ENCODE assay signal across 29 mouse cellular contexts in the genomic region with DNA sequence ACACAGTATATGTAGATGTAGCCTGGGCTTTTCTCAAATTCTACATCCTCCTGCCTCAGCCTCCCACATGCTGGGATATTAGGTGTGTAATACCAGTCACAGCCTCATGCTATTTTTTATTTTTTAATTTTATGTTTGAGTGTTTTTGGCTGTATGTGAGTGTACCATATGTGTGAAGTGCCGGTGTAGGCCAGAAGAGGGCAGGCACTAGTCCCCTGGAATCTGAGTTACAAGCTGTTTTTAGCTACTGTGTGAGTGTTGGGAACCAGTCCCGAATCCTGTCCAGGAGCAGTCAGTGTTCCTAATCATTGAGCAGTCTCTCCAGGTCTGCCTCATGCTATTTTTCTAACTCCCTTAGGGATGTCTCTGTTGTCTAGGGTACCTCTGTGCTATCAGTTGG. TPM values are rescaled to one million over a fixed set of nuclear protein-coding genes. Genes with fewer than 3 reads are reported as not detected.
A peak's percentile ranks its signal among the peaks of the same experiment; 100 is the strongest.
DNase-seq lines count a peak whose midpoint lies in the region; ATAC-seq and TF ChIP-seq lines count a peak whose summit lies in the region.
"Had no signal": no experiment of that assay in that cellular context is flagged by ENCODE, and none has a peak within 500 bp of the region (broad histone marks: within the 10 kb centered on the region; RNA-seq: fewer than 3 reads in every experiment).

No protein-coding gene starts in this region.

- H3K4me2 ChIP-seq in stomach, postnatal 0 days (replicated peaks; ENCODE audit: low read depth): no peak overlapping the region
- H3K4me2 ChIP-seq: forebrain, embryonic 12.5 days; heart, embryonic 13.5 days; limb, embryonic 15.5 days; liver, embryonic 13.5 days; midbrain, embryonic 13.5 days; stomach, embryonic 15.5 days had no signal

- H3K4me3 ChIP-seq in gastrocnemius, adult 2 months: no peak overlapping the region
- no peak overlapping the region for H3K4me3 ChIP-seq in layer of hippocampus, adult 2 months
- H3K4me3 ChIP-seq in MEL (ENCODE audit: control insufficient read depth in 1 of 2, insufficient read depth in 1 of 2, low read depth in 2 of 2, low read length in 2 of 2): no peak overlapping the region
- no peak overlapping the region for H3K4me3 ChIP-seq in stomach, postnatal 0 days (ENCODE audit: low read depth, low read length)
- H3K4me3 ChIP-seq: erythroblast, embryonic 14.5 days; forebrain, embryonic 12.5 days; heart, embryonic 13.5 days; hindbrain, embryonic 10.5 days; limb, embryonic 10.5 days; limb, embryonic 15.5 days; liver, embryonic 13.5 days; megakaryocyte, embryonic 14.5 days; midbrain, embryonic 13.5 days; stomach, embryonic 15.5 days had no signal

- TF ChIP-seq POLR2A in MEL (IDR thresholded peaks at IDR 0.05; ENCODE audit: control insufficient read depth in 1 of 2, insufficient read depth in 1 of 2, low read depth in 1 of 2, low read length in 2 of 2, poor library complexity in 1 of 2): no peak

- no peak overlapping the region for H3K27ac ChIP-seq in gastrocnemius, adult 2 months
- no peak overlapping the region for H3K27ac ChIP-seq in layer of hippocampus, adult 2 months
- no peak overlapping the region for H3K27ac ChIP-seq in MEL (ENCODE audit: control insufficient read depth, low read depth, low read length)
- H3K27ac ChIP-seq in stomach, postnatal 0 days (replicated peaks): no peak overlapping the region
- H3K27ac ChIP-seq: forebrain, embryonic 12.5 days; hindbrain, embryonic 10.5 days; limb, embryonic 10.5 days; limb, embryonic 15.5 days; liver, embryonic 13.5 days; midbrain, embryonic 13.5 days; stomach, embryonic 15.5 days had no signal

- no peaks in the 10 kb centered on the region for H3K79me2 ChIP-seq in MEL (ENCODE audit: control insufficient read depth, insufficient read depth, low read length, poor library complexity)

- no peak overlapping the region for H3K9ac ChIP-seq in MEL (ENCODE audit: control insufficient read depth, low read depth, low read length, poor library complexity, severe bottlenecking)
- no peak overlapping the region for H3K9ac ChIP-seq in stomach, postnatal 0 days (ENCODE audit: low read length)
- H3K9ac ChIP-seq: forebrain, embryonic 12.5 days; forebrain, postnatal 0 days; heart, embryonic 13.5 days; limb, embryonic 15.5 days; liver, embryonic 13.5 days; midbrain, embryonic 13.5 days; stomach, embryonic 15.5 days had no signal

- no peaks in the 10 kb centered on the region for H3K27me3 ChIP-seq in MEL (ENCODE audit: control insufficient read depth in 1 of 2, insufficient read depth in 2 of 2, low read length in 2 of 2)
- H3K27me3 ChIP-seq in stomach, postnatal 0 days (ENCODE audit: control insufficient read depth, insufficient read depth, low read length): no peaks in the 10 kb centered on the region
- H3K27me3 ChIP-seq: forebrain, embryonic 12.5 days; heart, embryonic 13.5 days; limb, embryonic 15.5 days; liver, embryonic 13.5 days; megakaryocyte, embryonic 14.5 days; midbrain, embryonic 13.5 days; stomach, embryonic 15.5 days had no signal

- intact Hi-C loops in gastrocnemius, adult 2 months (cut with DNase I): no loop called here
- intact Hi-C loops in gastrocnemius, postnatal 14 days (cut with DNase I; ENCODE audit: low total_unique reads): no loop called here

- no peak for DNase-seq in gastrocnemius, adult 2 months
- DNase-seq in gastrocnemius, postnatal 14 days: no peak
- DNase-seq in layer of hippocampus, adult 2 months (ENCODE audit: low spot score in 2 of 2): no peak
- DNase-seq in layer of hippocampus, postnatal 10 days (ENCODE audit: low spot score in 2 of 2): no peak
- DNase-seq in MEL (ENCODE audit: low read depth, low spot score): peak; percentile 13
- DNase-seq in stomach, postnatal 0 days (ENCODE audit: low spot score): no peak
- no peak for DNase-seq in embryo, embryonic 11 days
- DNase-seq: adrenal gland, postnatal 25 days; cerebellum, adult 11-12 months; cerebellum, postnatal 10 days; forebrain, postnatal 0 days; gastrocnemius, postnatal 10 days; heart, adult 18-20 months; heart, postnatal 10 days; kidney, postnatal 14 days; liver, embryonic 13.5 days; lung, adult 18-20 months; thymus, postnatal 14 days had no signal

- TF ChIP-seq EP300 in MEL (IDR thresholded peaks at IDR 0.05; ENCODE audit: low read depth in 1 of 2, low read length in 2 of 2): no peak
- TF ChIP-seq EP300 in stomach, postnatal 0 days (optimal IDR thresholded peaks at IDR 0.05): no peak

- no peak for ATAC-seq in stomach, postnatal 0 days (ENCODE audit: low FRiP score, low TSS enrichment)
- ATAC-seq: forebrain, postnatal 0 days; hindbrain, embryonic 16.5 days; intestine, embryonic 16.5 days; midbrain, embryonic 13.5 days had no signal

- peak; percentile 23; the same call in 1 of the 2 replicates for TF ChIP-seq CTCF in gastrocnemius, adult 2 months (IDR thresholded peaks at IDR 0.05)
- TF ChIP-seq CTCF in layer of hippocampus, adult 2 months (conservative IDR thresholded peaks at IDR 0.05): peak; percentile 51
- peak in 2 of 3 experiments; percentile 10 to 20; a peak in 1 of 6 replicates for TF ChIP-seq CTCF in MEL (IDR thresholded peaks at IDR 0.05 in 2 of 3, conservative IDR thresholded peaks at IDR 0.05 in 1 of 3; ENCODE audit: control insufficient read depth in 1 of 3, insufficient read depth in 1 of 3, low read depth in 2 of 3, low read length in 3 of 3, poor library complexity in 1 of 3, severe bottlenecking in 1 of 3)
- TF ChIP-seq CTCF in stomach, postnatal 0 days (IDR thresholded peaks at IDR 0.05; ENCODE audit: low read depth): peak; percentile 28; the same call in 1 of the 2 replicates

- H3K9me3 ChIP-seq in MEL (replicated peaks; ENCODE audit: insufficient read depth, low read length): no peaks in the 10 kb centered on the region
- no peaks in the 10 kb centered on the region for H3K9me3 ChIP-seq in stomach, postnatal 0 days (ENCODE audit: control insufficient read depth, low read length)
- H3K9me3 ChIP-seq: forebrain, embryonic 12.5 days; heart, embryonic 13.5 days; hindbrain, embryonic 10.5 days; limb, embryonic 10.5 days; limb, embryonic 15.5 days; liver, embryonic 13.5 days; megakaryocyte, embryonic 14.5 days; midbrain, embryonic 13.5 days; stomach, embryonic 15.5 days had no signal

- no peaks in the 10 kb centered on the region for H3K4me1 ChIP-seq in MEL (ENCODE audit: control insufficient read depth in 1 of 2, insufficient read depth in 2 of 2, low read length in 2 of 2)
- H3K4me1 ChIP-seq in stomach, postnatal 0 days (replicated peaks; ENCODE audit: control insufficient read depth, insufficient read depth): no peaks in the 10 kb centered on the region
- H3K4me1 ChIP-seq: forebrain, embryonic 12.5 days; hindbrain, embryonic 10.5 days; limb, embryonic 10.5 days; limb, embryonic 15.5 days; stomach, embryonic 15.5 days had no signal

- WGBS in stomach, postnatal 0 days: 89% methylated on average over 2 of the region's 2 CpGs

- H3K36me3 ChIP-seq in MEL (ENCODE audit: control insufficient read depth in 1 of 2, insufficient read depth in 2 of 2, low read length in 2 of 2): 0 out of 4 replicates have a peak, but pooled peaks cover 0 to 1% of the 10 kb centered on the region in 2 experiments
- 0 out of 2 replicates have a peak, but pooled peaks cover 2% of the 10 kb centered on the region for H3K36me3 ChIP-seq in stomach, postnatal 0 days (ENCODE audit: control insufficient read depth, insufficient read depth, low read length)
- H3K36me3 ChIP-seq: stomach, embryonic 15.5 days had no signal

- no peak for TF ChIP-seq RAD21 in MEL (IDR thresholded peaks at IDR 0.05; ENCODE audit: low read depth, low read length)

TF ChIP-seq in MEL, 35 proteins besides CTCF, POLR2A, EP300 and RAD21:
- TF ChIP-seq SMC3 (IDR thresholded peaks at IDR 0.05; ENCODE audit: low read depth, low read length) (0 out of 2 replicates have a peak, but pooled peaks have one; percentile 16), POLR2AphosphoS5 (IDR thresholded peaks at IDR 0.05; ENCODE audit: borderline replicate concordance, low read depth, low read length) (no peak)

RNA-seq across cellular contexts. Expression of gene Ttll5, which starts 13.3 kb away (rescaled TPM):
- total RNA-seq in gastrocnemius, adult 2 months (2021): 1 to 10 TPM; 5.4 to 8.5 TPM
- 1 to 10 TPM; 7.8 to 8.2 TPM for total RNA-seq in gastrocnemius, postnatal 14 days (2021)
- 10 to 100 TPM; 48.5 to 48.6 TPM for total RNA-seq in layer of hippocampus, adult 2 months (2021)
- 10 to 100 TPM; 40.3 to 41.3 TPM for total RNA-seq in layer of hippocampus, postnatal 10 days (2021)
- 7.4 and 9.3 TPM in 2 replicates for total RNA-seq in MEL (2012; rRNA removed)
- 10 to 100 TPM in 1 of 2 experiments, not detected in 1; 18.5 TPM for polyA plus RNA-seq in MEL (2012; ENCODE audit: insufficient read depth in 1 of 2, insufficient read length in 2 of 2, low read depth in 1 of 2, low replicate concordance in 2 of 2, missing spikeins in 1 of 2)
- polyA plus RNA-seq in stomach, postnatal 0 days (2015; fragmentation: Nextera tagmentation; extraction: Ambion mirVana): 3.7 and 4.8 TPM in 2 replicates

RNA-seq across cellular contexts. Expression of gene Erg28, which starts 13.4 kb away (rescaled TPM):
- 1 to 10 TPM; 2.4 to 2.7 TPM for total RNA-seq in gastrocnemius, adult 2 months (2021)
- total RNA-seq in gastrocnemius, postnatal 14 days (2021): 1 to 10 TPM; 4.1 to 7.2 TPM
- 10 to 100 TPM; 57.2 to 62.6 TPM for total RNA-seq in layer of hippocampus, adult 2 months (2021)
- total RNA-seq in layer of hippocampus, postnatal 10 days (2021): 10 to 100 TPM; 70.3 to 73.2 TPM
- total RNA-seq in MEL (2012; rRNA removed): 46.0 and 55.6 TPM in 2 replicates
- 10 to 100 TPM in 1 of 2 experiments, not detected in 1; 76.3 TPM for polyA plus RNA-seq in MEL (2012; ENCODE audit: insufficient read depth in 1 of 2, insufficient read length in 2 of 2, low read depth in 1 of 2, low replicate concordance in 2 of 2, missing spikeins in 1 of 2)
- 98.1 and 102 TPM in 2 replicates for polyA plus RNA-seq in stomach, postnatal 0 days (2015; fragmentation: Nextera tagmentation; extraction: Ambion mirVana)
